Mouse (Mus musculus): ENCODE measurements around the gene 1700061G19Rik.

The 1700061G19Rik gene

GRCm38 (mm10) chr17:56874936-56875651, at the start of gene 1700061G19Rik:
Gene 1700061G19Rik, plus strand, starts transcription at chr17:56875477.
- no peak for DNase-seq (ENCODE audit: low spot score)

GRCm38 (mm10) chr17:56826718-56827117, 48.6 kb upstream of the 1700061G19Rik start:
- no peak for DNase-seq (ENCODE audit: low spot score)

- DNase-seq (ENCODE audit: low spot score), result no peak
Measured at GRCm38 (mm10) chr17:56829171-56829570, 46.1 kb upstream of the 1700061G19Rik start.

DNA sequence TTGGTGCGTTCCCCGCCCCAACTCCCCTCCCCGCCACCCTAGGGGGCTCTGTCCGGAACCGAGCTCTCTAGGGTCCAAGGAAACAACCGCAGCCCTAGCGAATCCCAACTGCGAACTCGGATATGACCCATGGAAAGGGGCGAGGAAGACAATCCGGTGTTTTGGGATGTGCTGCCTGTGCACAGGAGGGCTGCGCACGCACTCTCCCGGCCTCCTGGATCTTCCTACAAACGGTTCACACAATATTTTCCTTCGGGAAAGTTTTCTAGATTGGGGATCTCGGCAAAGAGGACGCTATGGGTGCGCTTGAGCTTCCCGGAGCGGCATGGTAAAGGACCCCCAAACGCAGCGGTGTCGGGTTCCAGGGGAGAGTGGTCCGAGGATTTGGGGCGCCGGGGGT, 45.5 kb upstream of the 1700061G19Rik start:
- DNase-seq (ENCODE audit: low spot score), result no peak

- peak; percentile 21 for DNase-seq (ENCODE audit: low spot score)
Measured at GRCm38 (mm10) chr17:56830411-56831110, 44.7 kb upstream of the 1700061G19Rik start, which contains the start of gene Rfx2. Gene Rfx2, minus strand, starts transcription at chr17:56831013.

DNA sequence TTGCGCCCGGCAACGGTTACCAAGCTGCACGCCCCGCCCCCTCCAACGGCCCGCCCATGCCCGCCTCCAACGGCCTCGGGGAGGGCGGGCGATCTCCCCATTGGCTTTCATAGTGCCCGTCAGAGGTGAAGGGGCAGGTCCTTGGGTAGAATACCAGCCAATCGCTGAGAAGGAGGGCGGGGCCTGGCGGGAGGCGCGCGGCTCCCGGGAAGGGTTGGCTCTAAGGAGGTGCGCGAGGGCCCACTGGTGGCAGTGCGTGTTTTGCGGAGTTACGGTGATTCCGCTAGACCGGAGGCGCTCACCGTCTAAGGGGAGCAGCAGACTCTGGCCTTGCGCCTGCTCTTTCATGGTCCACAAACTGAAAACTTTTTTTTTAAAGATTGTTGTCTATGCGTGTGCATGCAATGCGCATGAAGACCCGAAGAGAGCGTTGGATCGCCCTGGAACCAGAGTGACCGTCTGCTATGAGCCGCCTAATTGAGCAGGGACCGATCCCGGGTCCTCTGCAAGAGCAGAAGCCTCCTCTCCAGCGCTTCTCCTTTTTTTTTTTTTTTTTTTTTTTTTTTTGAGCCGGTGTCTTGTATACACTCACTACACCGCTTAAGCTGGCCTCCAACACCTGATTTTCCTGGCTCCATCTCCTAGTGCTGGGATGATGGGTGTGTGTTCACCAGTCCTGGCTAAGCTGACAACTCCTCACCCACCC, 44.0 kb upstream of the 1700061G19Rik start:
- DNase-seq (ENCODE audit: low spot score), result peak; percentile 98

- no peak for DNase-seq (ENCODE audit: low spot score)
Measured at GRCm38 (mm10) chr17:56832918-56833317, 42.4 kb upstream of the 1700061G19Rik start.

DNA sequence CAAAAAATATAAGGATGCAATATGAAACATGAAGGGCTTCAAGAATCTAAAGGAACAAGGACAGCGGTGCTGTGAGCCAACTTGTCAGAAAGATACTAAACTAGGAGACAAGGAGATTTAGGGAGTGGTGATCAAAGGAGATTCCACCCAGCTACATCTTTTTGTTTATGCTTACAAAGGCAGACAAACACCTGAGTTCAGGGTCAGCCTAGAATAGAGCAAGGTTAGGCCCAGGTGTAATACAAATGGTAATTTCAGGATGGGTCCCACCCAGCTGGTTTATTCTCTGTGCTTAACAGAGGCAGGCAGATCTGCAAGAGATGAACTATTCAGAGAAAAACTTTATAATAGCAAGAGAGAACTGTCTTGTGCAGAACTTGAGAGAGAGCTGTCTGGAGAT, 41.9 kb upstream of the 1700061G19Rik start:
- no peak for DNase-seq (ENCODE audit: low spot score)

GRCm38 (mm10) chr17:56836336-56836735, 38.9 kb upstream of the 1700061G19Rik start:
- no peak for DNase-seq (ENCODE audit: low spot score)

DNA sequence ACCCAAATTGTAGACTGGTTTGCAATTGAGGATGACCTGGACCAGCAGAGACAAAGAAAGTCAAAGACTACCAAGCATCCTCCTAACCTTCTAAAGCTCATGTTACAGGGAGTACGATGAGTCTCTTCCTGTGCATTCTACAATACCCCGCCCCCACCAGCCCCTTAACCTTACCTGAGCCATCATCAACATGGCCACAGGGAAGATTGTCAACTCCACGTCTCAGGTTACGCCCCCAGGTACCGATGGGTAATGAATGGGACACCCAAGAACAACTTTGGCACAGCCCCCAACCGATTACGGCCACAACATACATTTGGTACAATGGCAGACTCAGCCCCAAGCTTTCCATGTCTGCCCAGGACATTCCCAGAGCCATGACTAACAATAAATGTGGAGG, 34.8 kb upstream of the 1700061G19Rik start:
- DNase-seq (ENCODE audit: low spot score), result no peak

- no peak for DNase-seq (ENCODE audit: low spot score)
Measured at GRCm38 (mm10) chr17:56842173-56842572, 33.1 kb upstream of the 1700061G19Rik start.

DNA sequence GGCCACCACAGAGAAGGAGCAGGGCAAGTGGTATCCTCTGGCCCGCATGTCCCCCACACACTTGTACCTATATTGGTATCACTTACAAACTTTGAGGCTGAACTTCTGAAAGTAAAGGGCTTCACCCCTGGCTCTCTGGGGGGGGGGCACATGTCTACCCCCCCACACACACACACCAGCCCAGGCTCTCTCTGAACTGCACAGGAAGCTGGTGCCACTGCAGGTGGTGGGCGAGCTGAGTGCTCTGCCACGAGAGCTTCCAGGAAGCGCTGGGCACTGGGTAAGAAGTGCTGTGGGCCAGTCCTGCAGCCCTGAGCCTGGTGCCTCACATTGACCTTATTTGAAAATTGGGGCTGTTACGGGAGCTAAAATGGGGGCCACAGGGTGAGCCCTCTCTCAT, 31.6 kb upstream of the 1700061G19Rik start:
- DNase-seq (ENCODE audit: low spot score), result no peak

GRCm38 (mm10) chr17:56848785-56849184, 26.5 kb upstream of the 1700061G19Rik start:
- DNase-seq (ENCODE audit: low spot score), result no peak

- no peak for DNase-seq (ENCODE audit: low spot score)
Measured at GRCm38 (mm10) chr17:56849710-56850109, 25.6 kb upstream of the 1700061G19Rik start.

DNA sequence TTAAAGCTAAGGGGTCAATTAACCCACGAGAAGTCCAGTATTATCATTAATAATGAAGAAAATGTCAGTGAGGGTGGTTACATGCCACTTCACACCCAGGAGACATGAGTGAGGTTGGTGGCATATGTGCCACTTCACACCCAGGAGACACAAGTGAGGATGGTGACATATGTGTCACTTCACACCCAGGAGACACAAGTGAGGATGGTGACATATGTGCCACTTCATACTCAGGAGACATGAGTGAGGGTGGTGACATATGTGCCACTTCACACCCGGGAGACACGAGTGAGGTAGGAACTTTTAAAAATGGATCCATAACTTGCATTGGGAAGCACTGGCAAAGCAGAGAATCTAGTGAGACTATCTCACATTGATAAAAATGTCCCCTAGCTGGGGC, 24.1 kb upstream of the 1700061G19Rik start:
- DNase-seq (ENCODE audit: low spot score), result no peak

DNA sequence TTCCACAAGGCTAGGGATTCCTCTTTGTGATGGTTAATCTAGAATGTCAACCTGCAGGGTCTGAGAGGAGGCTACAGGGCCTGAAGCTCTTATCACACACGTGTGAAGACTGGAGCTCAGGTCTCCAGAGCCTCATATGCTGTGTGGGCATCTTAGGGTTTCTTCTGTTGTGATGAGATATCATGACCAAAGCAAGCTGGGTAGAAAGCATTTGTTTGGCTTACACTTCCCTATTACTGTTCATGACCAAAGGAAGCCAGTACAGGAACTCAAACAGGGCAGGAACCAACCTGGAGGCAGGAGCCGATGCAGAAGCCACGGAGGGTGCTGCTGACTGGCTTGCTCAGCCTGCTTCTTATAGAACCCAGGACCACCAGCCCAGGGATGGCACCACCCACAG, 19.9 kb upstream of the 1700061G19Rik start:
- no peak for DNase-seq (ENCODE audit: low spot score)

DNA sequence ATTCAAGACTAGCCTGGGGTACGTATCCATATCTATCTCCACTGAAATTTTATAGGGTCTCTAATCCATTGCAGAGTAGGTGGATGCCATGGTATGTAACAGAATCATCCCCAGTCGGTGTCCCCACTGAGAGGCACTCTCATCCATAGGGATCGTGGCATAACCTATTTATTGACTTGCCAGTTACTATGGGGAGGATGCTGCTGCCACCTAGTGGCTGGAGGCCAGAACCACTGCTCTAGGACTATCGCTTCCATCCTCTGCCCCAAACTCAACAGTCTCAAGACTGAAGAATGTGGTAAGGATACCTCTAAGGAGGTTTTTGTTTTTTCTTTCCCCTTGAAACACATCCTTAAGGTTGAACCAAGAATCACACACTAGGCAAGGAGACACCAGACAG, 17.1 kb upstream of the 1700061G19Rik start:
- DNase-seq (ENCODE audit: low spot score), result peak; percentile 55

GRCm38 (mm10) chr17:56858922-56859321, 16.4 kb upstream of the 1700061G19Rik start:
- no peak for DNase-seq (ENCODE audit: low spot score)

- DNase-seq (ENCODE audit: low spot score), result no peak
Measured at GRCm38 (mm10) chr17:56861197-56861596, 14.1 kb upstream of the 1700061G19Rik start.

- DNase-seq (ENCODE audit: low spot score), result no peak
Measured at GRCm38 (mm10) chr17:56866071-56866470, 9.2 kb upstream of the 1700061G19Rik start.

- no peak for DNase-seq (ENCODE audit: low spot score)
Measured at GRCm38 (mm10) chr17:56869481-56869977, 5.7 kb upstream of the 1700061G19Rik start.

- no peak for DNase-seq (ENCODE audit: low spot score)
Measured at GRCm38 (mm10) chr17:56870287-56870953, 4.9 kb upstream of the 1700061G19Rik start.
